Mouse (Mus musculus): Measurements from ENCODE around the gene Foxe3.

Gene Foxe3

DNA sequence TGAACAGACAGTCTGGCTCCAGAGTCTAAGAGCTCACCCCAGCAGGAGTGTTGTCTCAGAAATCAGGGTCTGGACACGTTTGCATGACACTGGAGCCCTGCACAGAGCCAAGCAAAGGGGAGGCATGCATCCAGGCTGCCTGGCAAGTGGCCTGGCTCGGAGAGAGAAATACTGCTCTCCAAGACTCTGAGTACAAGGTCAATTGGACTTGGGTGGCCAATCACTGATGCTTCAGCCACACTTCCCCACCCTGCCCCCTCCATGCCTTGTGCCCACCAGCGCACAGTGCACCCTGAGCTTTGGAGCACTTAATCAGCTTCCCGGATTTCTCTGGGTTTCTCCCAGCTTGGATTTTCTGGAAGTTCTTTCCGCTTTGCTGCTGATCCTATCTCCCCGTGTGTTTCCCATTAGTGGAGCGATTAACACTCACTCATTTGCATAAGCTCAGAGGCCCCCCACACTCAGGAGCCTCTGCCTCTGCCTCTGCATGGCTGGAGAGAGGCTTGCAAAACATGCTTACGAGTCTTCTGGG is 49.3 kb downstream of the Foxe3 start:
- no peak for DNase-seq (ENCODE audit: low read depth, low spot score)
